Mouse (Mus musculus): ENCODE measurements at regions not wholly inside any gene's neighbourhood (a gene's known extent, or its start where the extent isn't known, plus 50 kb on each side); places are given as distances from the start of the nearest gene placed in this dataset.

GRCm38 (mm10) chr2:74962416-74962815 lies 136.8 kb downstream of the Mtx2 start:
- no peak for TF ChIP-seq CTCF (IDR thresholded peaks at IDR 0.05; ENCODE audit: extremely low read depth, insufficient read depth, low read length)
- TF ChIP-seq POLR2A (IDR thresholded peaks at IDR 0.05; ENCODE audit: extremely low read depth, insufficient read depth, low read length): no peak
